Mouse (Mus musculus): ENCODE results near the gene Pyroxd1.
"Not testable (repeated sequence)": the region's sequence is repeated elsewhere in the genome, so short reads cannot be mapped to it uniquely, and the experiment has no call there.

Pyroxd1 gene

GRCm38 (mm10) chr6:142345440-142346038 lies at the start of gene Pyroxd1:
TSS of gene Pyroxd1 (plus strand) at chr6:142345654.
- peak; percentile 94 for DNase-seq (ENCODE audit: low read depth, low spot score)

GRCm38 (mm10) chr6:142298098-142298497 lies 47.4 kb upstream of the Pyroxd1 start, which contains the start of gene Iapp:
TSS of gene Iapp (plus strand) at chr6:142298423.
- DNase-seq (ENCODE audit: low read depth, low spot score), result no peak

DNA sequence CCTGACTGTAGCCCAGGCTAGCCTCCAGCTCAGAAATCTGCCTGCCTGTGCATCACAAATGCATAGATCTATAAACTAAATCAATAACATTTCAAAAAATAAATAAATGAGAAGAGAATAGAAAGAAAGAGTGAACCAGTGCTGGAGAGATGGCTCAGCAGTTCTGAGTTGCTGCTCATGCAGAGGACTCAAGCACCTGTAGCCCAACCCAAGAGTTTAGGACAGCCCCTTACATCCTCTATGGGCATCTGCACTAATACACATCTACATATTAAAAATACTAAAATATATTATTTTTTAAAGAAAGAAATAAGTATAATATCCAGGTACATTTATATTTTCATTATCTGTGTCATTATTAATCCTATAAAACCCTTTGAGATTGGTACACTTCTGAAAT lies 40.4 kb upstream of the Pyroxd1 start:
- DNase-seq (ENCODE audit: low read depth, low spot score), result no peak

DNA sequence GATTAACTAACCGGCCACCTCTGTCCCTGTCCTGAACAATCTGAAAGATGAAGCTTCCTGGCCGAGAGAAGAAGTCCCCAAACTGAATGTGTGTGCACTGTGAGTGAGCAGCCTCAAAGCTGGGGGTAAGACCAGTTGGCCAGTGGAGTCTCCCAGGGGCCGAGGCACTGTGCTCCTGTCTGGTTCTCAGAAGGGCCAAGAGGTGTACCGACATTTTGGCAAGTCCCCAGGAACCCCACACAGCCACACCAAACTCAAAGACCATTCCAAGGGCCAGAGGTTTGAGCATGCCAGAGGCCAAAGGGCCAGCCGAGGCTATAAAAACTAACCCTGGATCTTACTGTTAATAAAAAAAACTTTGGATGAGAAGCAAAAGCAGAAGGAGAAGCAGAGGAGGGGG lies 31.2 kb upstream of the Pyroxd1 start:
- DNase-seq (ENCODE audit: low read depth, low spot score), result no peak

DNA sequence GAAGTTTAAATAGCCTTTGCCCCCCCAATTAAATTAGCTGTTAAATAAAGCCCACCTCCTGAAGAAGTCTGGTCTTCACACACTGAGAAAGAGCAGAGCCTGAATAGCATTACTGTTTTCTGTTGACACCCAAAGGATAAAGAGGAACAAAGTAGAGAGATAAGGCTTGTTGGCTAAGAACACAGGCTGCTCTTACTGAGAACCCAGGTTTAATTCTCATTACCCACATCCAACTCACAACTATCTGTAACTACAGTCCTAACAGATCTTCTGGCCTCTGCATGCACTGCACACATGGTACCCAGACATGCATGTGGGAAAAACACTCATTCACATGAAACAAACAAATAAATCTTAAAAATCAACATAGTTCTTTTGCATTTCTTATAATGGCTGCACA lies 28.3 kb upstream of the Pyroxd1 start:
- DNase-seq (ENCODE audit: low read depth, low spot score), result no peak

- no peak for DNase-seq (ENCODE audit: low read depth, low spot score)
These were observed 22.6 kb upstream of the Pyroxd1 start, which contains the start of gene Slco1a5 for GRCm38 (mm10) chr6:142322881-142323280. TSS of gene Slco1a5 (minus strand) at chr6:142322981.

GRCm38 (mm10) chr6:142326598-142326997 lies 18.9 kb upstream of the Pyroxd1 start:
- no peak for DNase-seq (ENCODE audit: low read depth, low spot score)

DNA sequence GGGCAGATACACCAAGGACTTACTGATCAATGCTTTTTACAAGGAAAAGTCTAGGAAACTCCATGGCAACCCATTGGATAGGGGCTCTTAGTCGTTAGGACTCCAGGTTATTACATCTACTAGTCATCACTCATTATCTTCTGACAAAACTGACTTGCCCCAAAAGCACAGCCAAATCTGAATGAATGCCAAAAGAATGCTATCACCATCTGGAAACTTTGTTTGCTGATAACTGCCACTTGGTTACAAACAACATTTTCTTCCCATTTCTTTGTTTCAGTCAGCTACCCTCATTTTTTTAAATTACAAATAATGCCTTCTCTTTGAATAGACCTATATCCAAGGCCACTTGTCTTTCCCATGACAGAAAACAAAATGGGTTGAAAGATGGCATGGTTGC lies 16.3 kb upstream of the Pyroxd1 start:
- no peak for DNase-seq (ENCODE audit: low read depth, low spot score)

GRCm38 (mm10) chr6:142338961-142339360 lies 6.5 kb upstream of the Pyroxd1 start:
- no peak for DNase-seq (ENCODE audit: low read depth, low spot score)

DNA sequence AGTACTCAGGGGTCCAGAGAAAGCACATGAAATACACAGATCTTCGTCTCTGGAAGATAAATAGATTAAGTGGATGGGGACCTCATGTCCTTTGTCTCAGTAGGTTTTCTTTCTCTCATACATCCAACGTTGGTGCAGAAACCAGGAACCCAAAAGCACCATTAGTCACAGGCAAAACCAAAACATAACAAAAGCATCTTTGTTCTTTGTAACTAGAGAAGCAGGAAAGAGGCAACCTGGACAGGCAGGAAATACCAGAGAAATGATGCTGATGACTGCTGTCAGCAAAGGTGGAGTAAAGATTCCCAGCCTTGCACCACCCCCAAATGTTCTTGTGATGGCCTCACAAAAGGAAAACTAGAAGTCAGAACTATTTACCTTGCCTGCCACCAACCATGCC lies 5.9 kb upstream of the Pyroxd1 start:
- DNase-seq (ENCODE audit: low read depth, low spot score), result no peak

DNA sequence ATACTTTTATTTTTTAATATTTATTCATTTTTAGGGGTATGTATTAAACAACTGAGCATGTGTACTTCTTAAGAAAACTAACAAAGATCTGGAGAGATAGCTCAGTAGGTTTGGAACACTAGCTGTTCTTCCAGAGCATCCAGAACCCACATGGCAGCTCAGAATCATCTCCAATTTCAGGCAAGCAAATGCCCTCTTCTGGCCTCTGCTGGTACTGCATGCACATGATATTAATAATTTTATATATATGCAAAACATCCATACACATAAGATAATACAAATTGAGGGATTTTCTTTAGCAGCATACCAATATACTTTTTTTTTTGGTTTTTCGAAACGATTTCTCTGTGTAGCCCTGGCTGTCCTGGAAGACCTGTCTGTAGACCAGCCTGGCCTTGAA lies 1.9 kb upstream of the Pyroxd1 start:
- DNase-seq (ENCODE audit: low read depth, low spot score), result peak; percentile 65

DNA sequence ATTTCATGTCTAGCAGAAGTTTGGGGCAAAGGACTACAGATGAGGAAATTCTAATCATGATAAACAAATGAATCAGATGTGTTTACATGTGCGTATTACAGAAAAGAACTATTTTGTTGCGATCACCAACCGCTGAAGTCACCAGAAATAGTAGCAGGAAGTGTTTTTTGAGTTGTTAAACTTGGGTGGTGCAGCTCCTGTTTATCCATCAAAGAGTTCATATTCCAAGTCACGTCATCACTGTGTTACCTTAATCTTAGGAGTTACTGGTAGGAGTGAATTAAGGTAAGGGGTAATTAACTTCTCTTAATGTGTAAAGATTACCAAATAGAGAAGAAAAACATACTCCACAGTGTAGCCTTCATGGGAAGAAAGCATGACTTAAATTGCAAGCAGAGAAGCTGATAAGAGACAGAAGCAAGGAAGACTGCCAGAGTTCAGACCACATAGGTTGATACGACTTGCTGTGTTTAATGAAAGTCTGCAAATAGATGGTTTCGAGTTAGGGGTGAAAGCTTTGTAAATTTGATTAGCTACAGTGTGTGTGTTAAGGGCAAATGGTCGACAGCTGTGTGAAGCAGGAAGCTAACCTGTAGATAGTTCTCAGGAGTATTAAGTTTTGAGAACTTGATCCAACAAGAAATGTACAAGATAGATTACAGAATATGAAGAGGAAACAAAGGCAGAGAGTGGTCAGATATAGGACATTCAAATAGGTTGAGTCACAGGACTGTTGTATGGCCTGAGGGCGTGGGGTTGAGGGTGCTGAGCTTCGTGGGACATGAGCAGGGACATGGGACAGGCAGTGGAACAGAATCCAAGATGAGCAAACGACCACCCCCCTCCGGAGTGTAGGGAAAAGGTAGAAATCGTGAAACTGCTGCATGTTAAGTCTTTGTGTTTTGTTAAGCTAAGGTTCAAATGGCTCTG lies 992 bp downstream of the Pyroxd1 start:
- DNase-seq (ENCODE audit: low read depth, low spot score), result peak; percentile 49

GRCm38 (mm10) chr6:142347431-142348385 lies 2.3 kb downstream of the Pyroxd1 start:
- no peak for DNase-seq (ENCODE audit: low read depth, low spot score)

- not testable (repeated sequence) for DNase-seq (ENCODE audit: low read depth, low spot score)
These were observed 6.6 kb downstream of the Pyroxd1 start for GRCm38 (mm10) chr6:142352099-142352498.

GRCm38 (mm10) chr6:142357106-142357505 lies 11.7 kb downstream of the Pyroxd1 start:
- DNase-seq (ENCODE audit: low read depth, low spot score), result no peak

DNA sequence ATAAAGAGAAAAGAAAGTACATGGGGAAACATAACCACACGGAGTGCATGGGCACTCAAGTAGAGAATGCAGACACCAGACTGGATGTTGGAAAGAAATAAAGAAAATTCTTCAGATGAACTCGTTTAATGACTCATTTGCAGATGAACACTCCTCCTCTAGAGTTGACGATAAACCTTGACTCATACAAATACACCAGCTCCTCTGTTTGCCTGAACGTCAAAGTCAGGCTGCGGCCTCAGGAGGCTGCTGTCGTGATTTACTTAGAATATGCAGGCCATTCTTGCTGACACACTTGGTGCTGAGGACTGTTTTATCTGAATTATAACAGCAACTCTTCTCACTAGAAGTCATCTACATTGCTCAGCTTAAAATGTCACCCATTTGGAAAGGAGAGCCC lies 16.6 kb downstream of the Pyroxd1 start:
- DNase-seq (ENCODE audit: low read depth, low spot score), result no peak

DNA sequence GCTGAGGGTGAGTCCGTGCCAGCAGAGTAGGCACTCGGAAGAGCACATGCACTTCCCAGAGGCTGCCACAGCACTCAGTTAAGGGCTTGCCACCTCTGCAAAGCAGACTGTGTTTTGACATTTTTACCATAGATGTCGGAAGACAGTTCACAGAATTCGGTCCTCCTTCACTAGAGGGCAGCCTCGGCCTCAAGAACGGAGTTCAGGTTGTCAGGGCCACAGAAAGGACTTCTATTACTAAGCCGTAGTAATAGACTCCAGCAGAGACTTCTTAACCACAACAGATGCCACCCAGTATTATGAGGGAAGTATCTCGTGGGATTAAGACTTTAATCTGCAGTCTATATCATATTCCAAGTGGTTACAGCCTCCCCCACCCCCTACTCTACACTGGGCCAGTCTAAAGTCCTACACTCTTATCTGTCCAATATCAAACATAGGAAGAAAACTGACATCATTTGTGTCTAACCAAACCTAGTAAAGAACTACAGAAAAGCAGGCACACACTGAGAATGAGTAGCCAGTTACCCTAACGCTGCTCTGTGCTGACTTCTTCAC lies 17.6 kb downstream of the Pyroxd1 start:
- DNase-seq (ENCODE audit: low read depth, low spot score), result no peak

GRCm38 (mm10) chr6:142365742-142366472 lies 20.5 kb downstream of the Pyroxd1 start:
- DNase-seq (ENCODE audit: low read depth, low spot score), result no peak

GRCm38 (mm10) chr6:142366473-142367018 lies 21.1 kb downstream of the Pyroxd1 start:
- DNase-seq (ENCODE audit: low read depth, low spot score), result no peak

- DNase-seq (ENCODE audit: low read depth, low spot score), result no peak
These were observed 22.1 kb downstream of the Pyroxd1 start for GRCm38 (mm10) chr6:142367565-142367964.

Measured in A20 (cell line).